ENCODE assay signal across 16 mouse cellular contexts in genomic region chr10:25285100-25285811, GRCm38 (mm10). TPM values are rescaled to one million over a fixed set of nuclear protein-coding genes. Genes with fewer than 3 reads are reported as not detected.
DNase-seq lines count a peak whose midpoint lies in the region; ATAC-seq and TF ChIP-seq lines count a peak whose summit lies in the region.
"Had no signal": no experiment of that assay in that cellular context is flagged by ENCODE, and none has a peak within 500 bp of the region (broad histone marks: within the 10 kb centered on the region; RNA-seq: fewer than 3 reads in every experiment).

No protein-coding gene starts in this region.

- no peak overlapping the region for H3K9ac ChIP-seq in liver, embryonic 13.5 days
- no peak overlapping the region for H3K9ac ChIP-seq in heart, embryonic 12.5 days
- H3K9ac ChIP-seq: embryonic facial prominence, embryonic 12.5 days had no signal

- no peaks in the 10 kb centered on the region for H3K9me3 ChIP-seq in liver, embryonic 13.5 days (replicated peaks)
- no peaks in the 10 kb centered on the region for H3K9me3 ChIP-seq in heart, embryonic 12.5 days (replicated peaks)
- H3K9me3 ChIP-seq: embryonic facial prominence, embryonic 12.5 days; hindbrain, embryonic 10.5 days; midbrain, embryonic 10.5 days had no signal

- peak; percentile 58; the same call in 1 of the 2 replicates for ATAC-seq in liver, embryonic 13.5 days (ENCODE audit: low read depth)
- ATAC-seq in heart, embryonic 12.5 days (ENCODE audit: insufficient number of reproducible peaks, low FRiP score), result no peak
- ATAC-seq: activated CD4-positive, CD25-positive, alpha-beta regulatory T cell, adult 4 months; inflammation-experienced regulatory T-cells, adult 6 months had no signal

- peak; percentile 39 for DNase-seq in adrenal gland, adult 2 months
- DNase-seq in adrenal gland, adult 8-10 months, result no peak
- peak; percentile 52 for DNase-seq in kidney, adult 2 months
- no peak for DNase-seq in kidney, adult 11 months
- no peak for DNase-seq in liver, embryonic 13.5 days
- DNase-seq in lung, postnatal 25 days (ENCODE audit: low spot score), result peak; percentile 53
- no peak for DNase-seq in natural killer cell, adult 2 months (ENCODE audit: low spot score in 2 of 2)
- DNase-seq: cerebellum, postnatal 36 days had no signal

- no peak overlapping the region for H3K27ac ChIP-seq in kidney, adult 2 months (ENCODE audit: insufficient read depth, low read depth, low read length)
- H3K27ac ChIP-seq in liver, embryonic 13.5 days, result no peak overlapping the region
- no peak overlapping the region for H3K27ac ChIP-seq in heart, embryonic 12.5 days (ENCODE audit: poor library complexity, severe bottlenecking)
- H3K27ac ChIP-seq: embryonic facial prominence, embryonic 12.5 days; hindbrain, embryonic 10.5 days; midbrain, embryonic 10.5 days had no signal

- no peaks in the 10 kb centered on the region for H3K4me1 ChIP-seq in kidney, adult 2 months (ENCODE audit: control insufficient read depth, insufficient read depth, low read length)
- peaks cover 9% of the 10 kb centered on the region; the same call in 1 of the 2 replicates for H3K4me1 ChIP-seq in liver, embryonic 13.5 days (replicated peaks)
- H3K4me1 ChIP-seq in heart, embryonic 12.5 days (replicated peaks), result no peaks in the 10 kb centered on the region
- H3K4me1 ChIP-seq: embryonic facial prominence, embryonic 12.5 days had no signal

- TF ChIP-seq POLR2A in kidney, adult 2 months (IDR thresholded peaks at IDR 0.05; ENCODE audit: low read depth, low read length), result no peak

- no peaks in the 10 kb centered on the region for H3K36me3 ChIP-seq in kidney, adult 2 months (ENCODE audit: control insufficient read depth, insufficient read depth, low read length)
- peaks cover 51% of the 10 kb centered on the region for H3K36me3 ChIP-seq in liver, embryonic 13.5 days
- peaks cover 11% of the 10 kb centered on the region for H3K36me3 ChIP-seq in heart, embryonic 12.5 days

- no peaks in the 10 kb centered on the region for H3K27me3 ChIP-seq in kidney, adult 2 months (replicated peaks; ENCODE audit: control insufficient read depth, insufficient read depth, low read length)
- H3K27me3 ChIP-seq in liver, embryonic 13.5 days, result no peaks in the 10 kb centered on the region
- no peaks in the 10 kb centered on the region for H3K27me3 ChIP-seq in heart, embryonic 12.5 days (replicated peaks)
- H3K27me3 ChIP-seq: CH12.LX; embryonic facial prominence, embryonic 12.5 days had no signal

- no peak overlapping the region for H3K4me3 ChIP-seq in kidney, adult 2 months (ENCODE audit: insufficient read depth, low read depth, low read length)
- no peak overlapping the region for H3K4me3 ChIP-seq in liver, embryonic 13.5 days (replicated peaks)
- H3K4me3 ChIP-seq in heart, embryonic 12.5 days, result no peak overlapping the region
- H3K4me3 ChIP-seq: embryonic facial prominence, embryonic 12.5 days; hindbrain, embryonic 10.5 days; midbrain, embryonic 10.5 days had no signal

- no peak overlapping the region for H3K4me2 ChIP-seq in liver, embryonic 13.5 days
- H3K4me2 ChIP-seq in heart, embryonic 12.5 days, result no peak overlapping the region
- H3K4me2 ChIP-seq: embryonic facial prominence, embryonic 12.5 days; heart, embryonic 11.5 days had no signal

- TF ChIP-seq CTCF in kidney, adult 2 months (conservative IDR thresholded peaks at IDR 0.05; ENCODE audit: insufficient read depth, insufficient read length, low read depth, low read length), result no peak

- WGBS in kidney, adult 2 months, result 70% methylated on average over 11 of the region's 11 CpGs
- WGBS in liver, embryonic 13.5 days (ENCODE audit: insufficient replicate concordance), result 64% methylated on average over 11 of the region's 11 CpGs
- 77% methylated on average over 11 of the region's 11 CpGs for WGBS in heart, embryonic 12.5 days

RNA-seq across cellular contexts. Expression of gene Akap7, which starts 22.4 kb away (rescaled TPM):
- 10 to 100 TPM; 70.3 to 73.3 TPM for total RNA-seq in adrenal gland, adult 2 months (2021)
- polyA plus RNA-seq in adrenal gland, adult 2 months (2012; rRNA removed), result 1.7 and 1.9 TPM in 2 replicates
- 10 to 100 TPM; 56.7 to 83.5 (median 69.8) TPM for total RNA-seq in adrenal gland, adult 8-10 months (2022)
- 9.8 and 11.9 TPM in 2 replicates for polyA plus RNA-seq in kidney, adult 2 months (2012; rRNA removed)
- 26.0 and 32.6 TPM in 2 replicates for polyA plus RNA-seq in liver, embryonic 13.5 days (2015; fragmentation: Nextera tagmentation; extraction: Ambion mirVana)
- 38.3 and 38.6 TPM in 2 replicates for polyA plus RNA-seq in heart, embryonic 12.5 days (2016; fragmentation: Nextera tagmentation; extraction: Ambion mirVana)

Comparison
In these comparisons a context has a peak if more than half of its experiments do, and no peak if none do; other contexts are left out.
1. DNase-seq: peak in adrenal gland, adult 2 months (single experiment), kidney, adult 2 months (single experiment) and lung, postnatal 25 days (single experiment); none in adrenal gland, adult 8-10 months (single experiment), kidney, adult 11 months (single experiment), liver, embryonic 13.5 days (single experiment) and natural killer cell, adult 2 months (0 of 2).